Mouse (Mus musculus) intestine, embryonic 14.5 days (tissue): ENCODE measurements around the gene Hba-x. TPM values are rescaled to one million over a fixed set of nuclear protein-coding genes. Genes with fewer than 3 reads are reported as not detected.

Experiments used
- ATAC-seq: fragments of 200-750 bp; cut with Nextera tagmentation; replicated peaks from 2 replicates; pipeline ENCODE4 v1.8.0; 2017; ENCODE audit warnings: low read depth, moderate number of reproducible peaks, moderate TSS enrichment, moderate library complexity; ENCODE audit not compliant: low FRiP score, low TSS enrichment
- DNase-seq: peaks from one replicate; pipeline ENCODE4 v3.0.0-alpha.2; 2018; ENCODE audit warnings: low spot score
- H3K27ac ChIP-seq: fragments of 300-500 bp; sonication (generic); 2 replicates; pipeline ENCODE4 v1.5.1; 2014; ENCODE audit warnings: low read depth, mild to moderate bottlenecking, control low read depth
- H3K27me3 ChIP-seq: fragments of 300-500 bp; sonication (generic); replicated peaks from 2 replicates; pipeline ENCODE4 v1.6.1; 2014; ENCODE audit warnings: low read length, control low read depth; ENCODE audit not compliant: control insufficient read depth, insufficient read depth
- H3K36me3 ChIP-seq: fragments of 300-500 bp; sonication (generic); 2 replicates; pipeline ENCODE4 v1.6.1; 2014; ENCODE audit warnings: low read length, control low read depth; ENCODE audit not compliant: control insufficient read depth, insufficient read depth
- H3K4me1 ChIP-seq: fragments of 300-500 bp; sonication (generic); replicated peaks from 2 replicates; pipeline ENCODE4 v1.6.1; 2014; ENCODE audit warnings: low read length, control low read depth, mixed read lengths; ENCODE audit not compliant: control insufficient read depth, insufficient read depth
- H3K4me2 ChIP-seq: fragments of 300-500 bp; sonication (generic); 2 replicates; pipeline ENCODE4 v1.6.1; 2014; ENCODE audit warnings: low read length
- H3K4me3 ChIP-seq: fragments of 300-500 bp; sonication (generic); 2 replicates; pipeline ENCODE4 v1.5.1; 2014; ENCODE audit warnings: low read depth, low read length, control low read depth, mixed read lengths
- H3K9ac ChIP-seq: fragments of 300-500 bp; sonication (generic); 2 replicates; pipeline ENCODE4 v1.6.1; 2014; ENCODE audit warnings: mild to moderate bottlenecking, low read length
- H3K9me3 ChIP-seq: fragments of 300-500 bp; sonication (generic); 2 replicates; pipeline ENCODE4 v1.6.1; 2016; ENCODE audit warnings: low read length, control low read depth; ENCODE audit not compliant: control insufficient read depth
- WGBS: fragments of 180-500 bp; shearing (Covaris S2); extraction: QIAGEN DNeasy Blood & Tissue Kit; methylation state at CpG from one replicate; pipeline ENCODE4 v1.1.7; 2014; 5-methylcytosine and 5-hydroxymethylcytosine counted together
- polyA plus RNA-seq: library from polyadenylated mRNA; unstranded; fragments of >200 nt; fragmentation: Nextera tagmentation; extraction: Ambion mirVana; gene quantifications from 2 replicates; pipeline ENCODE4 v1.2.1, GENCODE M21; 2014

Gene Hba-x
- polyA plus RNA-seq, 1 experiment from 2014 or later: 121 TPM

GRCm38 (mm10) chr11:32243205-32243955 is 32.8 kb upstream of the Hba-x start:
- no peak overlapping the region for H3K27ac ChIP-seq
- WGBS: 64% methylated on average over 7 of the region's 7 CpGs
- no peak for ATAC-seq

GRCm38 (mm10) chr11:32244064-32244463 is 32.1 kb upstream of the Hba-x start:
- DNase-seq (no peak), ATAC-seq (no peak)
- 83% methylated on average over 3 of the region's 3 CpGs for WGBS
- Histone ChIP-seq H3K27me3 (no peaks in the 10 kb centered on the region), H3K36me3 (peaks cover 65% of the 10 kb centered on the region), H3K9me3 (no peaks in the 10 kb centered on the region), H3K4me3 (no peak overlapping the region), H3K9ac (no peak overlapping the region), H3K4me2 (no peak overlapping the region), H3K27ac (no peak overlapping the region), H3K4me1 (no peaks in the 10 kb centered on the region; the same call in 1 of the 2 replicates)

More at GRCm38 (mm10) chr11:32243205-32243955, 32.8 kb upstream of the Hba-x start:
- H3K9ac ChIP-seq: no peak overlapping the region
- peak; percentile 39 for DNase-seq
- H3K27me3 ChIP-seq: no peaks in the 10 kb centered on the region
- H3K4me1 ChIP-seq: no peaks in the 10 kb centered on the region; the same call in 1 of the 2 replicates
- H3K9me3 ChIP-seq: no peaks in the 10 kb centered on the region
- no peak overlapping the region for H3K4me2 ChIP-seq
- no peak overlapping the region for H3K4me3 ChIP-seq
- peaks cover 67% of the 10 kb centered on the region for H3K36me3 ChIP-seq

- DNase-seq (no peak), ATAC-seq (no peak)
- Histone ChIP-seq H3K4me3 (no peak overlapping the region), H3K9me3 (no peaks in the 10 kb centered on the region), H3K4me2 (no peak overlapping the region), H3K9ac (no peak overlapping the region), H3K27me3 (no peaks in the 10 kb centered on the region), H3K36me3 (peaks cover 65% of the 10 kb centered on the region), H3K4me1 (no peaks in the 10 kb centered on the region; the same call in 1 of the 2 replicates), H3K27ac (no peak overlapping the region)
- WGBS: 93% methylated on average over 1 of the region's 1 CpGs
These were observed 31.6 kb upstream of the Hba-x start for GRCm38 (mm10) chr11:32244617-32245016.

- Histone ChIP-seq H3K4me3 (no peak overlapping the region), H3K9me3 (no peaks in the 10 kb centered on the region), H3K36me3 (peaks cover 67% of the 10 kb centered on the region), H3K4me1 (no peaks in the 10 kb centered on the region; the same call in 1 of the 2 replicates), H3K27me3 (no peaks in the 10 kb centered on the region), H3K9ac (no peak overlapping the region), H3K4me2 (no peak overlapping the region), H3K27ac (no peak overlapping the region)
- no peak for DNase-seq
- ATAC-seq: no peak
- WGBS: 90% methylated on average over 6 of the region's 6 CpGs
These were observed 30.6 kb upstream of the Hba-x start for GRCm38 (mm10) chr11:32245614-32246013.

GRCm38 (mm10) chr11:32247068-32247467 is 29.1 kb upstream of the Hba-x start:
- H3K36me3 ChIP-seq: peaks cover 60% of the 10 kb centered on the region
- H3K4me2 ChIP-seq: no peak overlapping the region
- 0 out of 2 replicates have a peak, but pooled peaks have one; percentile 18 for ATAC-seq
- no peak overlapping the region for H3K4me3 ChIP-seq
- no peak overlapping the region for H3K9ac ChIP-seq
- DNase-seq: no peak
- H3K27ac ChIP-seq: no peak overlapping the region
- no peaks in the 10 kb centered on the region; the same call in 1 of the 2 replicates for H3K4me1 ChIP-seq
- no peaks in the 10 kb centered on the region for H3K9me3 ChIP-seq
- H3K27me3 ChIP-seq: no peaks in the 10 kb centered on the region

GRCm38 (mm10) chr11:32248350-32248749 is 27.9 kb upstream of the Hba-x start:
- Histone ChIP-seq H3K27ac (no peak overlapping the region), H3K27me3 (no peaks in the 10 kb centered on the region), H3K9ac (no peak overlapping the region), H3K4me2 (no peak overlapping the region), H3K4me1 (no peaks in the 10 kb centered on the region; the same call in 1 of the 2 replicates), H3K36me3 (peaks cover 69% of the 10 kb centered on the region), H3K4me3 (no peak overlapping the region), H3K9me3 (no peaks in the 10 kb centered on the region)
- DNase-seq: no peak
- no peak for ATAC-seq
- WGBS: 84% methylated on average over 3 of the region's 3 CpGs

- no peak overlapping the region for H3K27ac ChIP-seq
- no peaks in the 10 kb centered on the region for H3K9me3 ChIP-seq
- DNase-seq (no peak), ATAC-seq (no peak)
- no peaks in the 10 kb centered on the region for H3K27me3 ChIP-seq
- H3K36me3 ChIP-seq: peaks cover 77% of the 10 kb centered on the region
- no peak overlapping the region for H3K9ac ChIP-seq
- H3K4me2 ChIP-seq: no peak overlapping the region
- no peaks in the 10 kb centered on the region for H3K4me1 ChIP-seq
- no peak overlapping the region for H3K4me3 ChIP-seq
- WGBS: 87% methylated on average over 8 of the region's 8 CpGs
These were observed 25.1 kb upstream of the Hba-x start for GRCm38 (mm10) chr11:32250880-32251763.

- Histone ChIP-seq H3K9me3 (no peaks in the 10 kb centered on the region), H3K4me3 (no peak overlapping the region), H3K27ac (no peak overlapping the region), H3K36me3 (peaks cover 57% of the 10 kb centered on the region), H3K4me1 (no peaks in the 10 kb centered on the region), H3K9ac (no peak overlapping the region), H3K4me2 (no peak overlapping the region), H3K27me3 (no peaks in the 10 kb centered on the region)
- no peak for DNase-seq
- WGBS: 100% methylated on average over 1 of the region's 1 CpGs
- no peak for ATAC-seq
These were observed 23.1 kb upstream of the Hba-x start for GRCm38 (mm10) chr11:32253121-32253520.
